Mouse (Mus musculus) thymus, adult 2 months (tissue): Measurements from ENCODE around the gene Ppp2r5c.

Experiments used
- CTCF ChIP-seq: fragments of 200-500 bp; IDR thresholded peaks from 2 replicates; pipeline ENCODE4 v1.5.1; 2012; ENCODE audit warnings: mild to moderate bottlenecking, control low read depth, low read length, moderate library complexity, borderline replicate concordance; ENCODE audit not compliant: control insufficient read depth, poor library complexity, insufficient read depth; ENCODE audit errors: extremely low read depth
- POLR2A ChIP-seq: fragments of 200-500 bp; IDR thresholded peaks from 2 replicates; pipeline ENCODE4 v1.6.1; 2012; ENCODE audit warnings: mild to moderate bottlenecking, low read length, control low read depth, moderate library complexity; ENCODE audit not compliant: control insufficient read depth, poor library complexity, insufficient read depth; ENCODE audit errors: extremely low read depth

- TF ChIP-seq POLR2A (no peak), CTCF (no peak)
These were observed 161.7 kb downstream of the Ppp2r5c start for GRCm38 (mm10) chr12:110608460-110609152.
